14 mouse cellular contexts compared by ENCODE assay signal in genomic region chr8:39781424-39782161, GRCm38 (mm10).
"Had no signal": no experiment of that assay in that cellular context is flagged by ENCODE, and none has a peak within 500 bp of the region (broad histone marks: within the 10 kb centered on the region; RNA-seq: fewer than 3 reads in every experiment).

No protein-coding gene starts in this region.

- H3K36me3 ChIP-seq: limb, embryonic 12.5 days; midbrain, embryonic 10.5 days; neural tube, embryonic 15.5 days had no signal

- H3K9ac ChIP-seq: limb, embryonic 12.5 days; liver, embryonic 14.5 days; neural tube, embryonic 15.5 days had no signal

- H3K4me2 ChIP-seq: limb, embryonic 12.5 days; neural tube, embryonic 15.5 days had no signal

- H3K27me3 ChIP-seq: limb, embryonic 12.5 days; neural tube, embryonic 15.5 days had no signal

- H3K27ac ChIP-seq: limb, embryonic 12.5 days; liver, embryonic 14.5 days; midbrain, embryonic 10.5 days; neural tube, embryonic 15.5 days had no signal

- DNase-seq: kidney, adult 8-10 months; kidney, postnatal 36 days; lung, adult 18-20 months; lung, postnatal 10 days; lung, postnatal 4 days; midbrain, embryonic 14.5 days; right cerebral cortex, adult 18-20 months; right cerebral cortex, postnatal 25 days; thymus, postnatal 4 days had no signal

- H3K9me3 ChIP-seq: limb, embryonic 12.5 days; midbrain, embryonic 10.5 days; neural tube, embryonic 15.5 days had no signal

- H3K4me1 ChIP-seq: limb, embryonic 12.5 days; midbrain, embryonic 10.5 days; neural tube, embryonic 15.5 days had no signal

- H3K4me3 ChIP-seq: limb, embryonic 12.5 days; midbrain, embryonic 10.5 days; myocyte; neural tube, embryonic 15.5 days had no signal
